Mouse (Mus musculus) thymus, adult 18-20 months (tissue): Measurements from ENCODE around the gene Olfr1432.
"Not testable (repeated sequence)": the region's sequence is repeated elsewhere in the genome, so short reads cannot be mapped to it uniquely, and the experiment has no call there.

Experiments used
- DNase-seq, 2 experiments: peaks; one replicate each; pipeline ENCODE4 v3.0.0; 2022; ENCODE audit warnings: mixed read lengths in 2 of 2

Gene Olfr1432

DNA sequence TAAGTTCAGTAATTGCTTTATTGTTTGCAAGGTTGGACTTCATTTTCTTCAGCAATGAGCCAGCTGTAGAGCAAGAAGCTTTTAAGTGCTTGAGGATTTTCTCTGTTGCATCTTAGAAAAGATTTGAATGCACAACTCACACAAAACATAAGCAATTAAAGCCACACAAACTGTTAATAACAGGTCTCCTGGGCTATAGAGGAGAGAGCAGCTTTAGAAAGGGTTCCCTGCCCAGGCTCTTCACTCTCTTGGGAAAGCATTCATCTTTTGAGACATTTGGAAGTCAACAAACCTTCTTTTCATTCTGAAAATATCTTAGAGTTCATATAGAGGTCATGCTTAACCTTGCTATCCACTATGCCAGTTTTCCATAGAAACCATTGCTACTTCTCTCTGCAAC is at the start of gene Olfr1432:
Olfr1432 (minus strand) TSS at position 101 of the 400 bp plus-strand sequence.
- not testable (repeated sequence) for DNase-seq

GRCm38 (mm10) chr19:12279554-12279953 is 47.2 kb upstream of the Olfr1432 start, which contains the start of gene Olfr1434:
Olfr1434 (plus strand) TSS chr19:12279854.
- DNase-seq = no peak

- DNase-seq = no peak
Observed at GRCm38 (mm10) chr19:12260732-12261131, 28.3 kb upstream of the Olfr1432 start, which contains the start of gene Olfr235. Olfr235 (plus strand) TSS chr19:12261032.

DNA sequence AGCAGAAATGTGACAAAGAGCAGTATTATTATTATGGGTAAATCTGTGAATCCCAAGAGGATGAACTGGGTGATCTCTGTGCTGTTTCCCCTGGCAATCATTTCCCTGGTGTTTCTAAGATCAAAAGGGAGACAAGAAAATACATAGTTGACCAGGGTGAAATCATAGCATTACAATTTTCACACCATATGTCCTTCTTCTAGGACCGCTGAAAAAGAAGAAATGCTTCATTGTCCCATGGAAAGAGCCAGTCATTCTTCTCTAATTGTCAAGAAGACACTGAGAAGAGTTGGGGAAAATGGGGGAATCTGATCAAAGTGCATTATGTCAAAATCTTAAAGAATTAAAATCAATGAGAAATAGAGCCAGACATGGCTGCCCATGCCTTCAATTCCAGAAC is 9.2 kb upstream of the Olfr1432 start, which contains the start of gene Olfr262:
Olfr262 (minus strand) TSS at position 101 of the 400 bp plus-strand sequence.
- no peak for DNase-seq

- no peak for DNase-seq
Observed at GRCm38 (mm10) chr19:12200334-12200733, 32.1 kb downstream of the Olfr1432 start, which contains the start of gene Olfr1431. Olfr1431 (plus strand) TSS chr19:12200634.

DNA sequence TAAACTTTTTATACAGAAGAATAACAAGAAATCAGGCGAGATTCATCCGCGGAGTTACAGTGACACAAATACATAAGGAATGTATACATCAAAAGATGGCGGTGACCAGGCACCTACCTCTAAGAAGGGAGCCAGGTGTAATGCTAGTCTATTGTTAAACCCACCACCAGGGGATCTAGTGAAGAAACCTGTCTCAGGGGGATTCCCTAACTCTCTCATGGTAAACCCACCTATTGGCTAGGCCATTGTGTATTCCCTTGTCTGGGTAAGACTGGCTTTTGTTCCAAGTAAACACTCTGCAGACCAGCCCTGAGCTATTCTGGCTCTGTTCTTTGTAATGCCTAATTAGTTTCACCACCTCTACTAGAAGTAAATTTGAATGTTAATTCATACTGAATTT is 33.3 kb downstream of the Olfr1432 start:
- not testable (repeated sequence) for DNase-seq
